Mouse (Mus musculus): ENCODE data around the gene C1qa.

DNA sequence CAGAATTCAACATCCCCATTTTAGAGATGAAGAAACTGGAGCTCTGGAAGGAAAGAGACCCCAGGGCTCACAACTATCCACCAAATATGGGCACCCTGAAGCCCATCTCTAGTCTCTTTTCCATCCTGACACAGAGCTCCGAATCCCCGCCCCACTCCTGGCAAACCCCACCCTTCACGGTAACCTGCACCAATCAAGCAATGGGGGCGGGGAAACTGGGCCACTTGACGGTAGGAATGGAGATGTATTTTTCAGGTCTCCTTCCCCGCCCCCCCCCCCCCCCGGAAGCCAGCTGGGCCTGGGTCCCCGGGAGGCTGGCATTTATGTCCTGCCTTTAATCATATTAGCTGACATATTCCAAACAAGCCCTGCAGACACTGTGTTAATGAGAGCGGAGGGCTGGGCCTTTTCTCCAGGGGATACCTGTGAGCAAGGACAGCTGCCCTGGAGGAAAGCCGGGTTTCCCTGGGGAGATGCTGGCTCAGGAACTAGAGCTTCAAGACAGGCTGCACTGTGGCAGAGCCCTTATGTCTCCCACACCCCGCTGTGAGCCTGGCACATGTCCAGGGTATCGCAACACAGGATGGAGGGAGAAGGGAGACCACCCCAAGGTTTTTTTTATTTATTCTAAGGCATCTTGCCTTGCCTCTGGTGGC, 30.8 kb downstream of the C1qa start:
- TF ChIP-seq GATA1 (IDR thresholded peaks at IDR 0.05; ENCODE audit: borderline replicate concordance, low read length) (no peak), FLI1 (IDR thresholded peaks at IDR 0.05; ENCODE audit: low read length) (no peak)

Measured in megakaryocyte, embryonic 14.5 days (primary cell).